Mouse (Mus musculus) liver, embryonic 13.5 days (tissue): ENCODE measurements around the gene Antxr1. TPM values are rescaled to one million over a fixed set of nuclear protein-coding genes. Genes with fewer than 3 reads are reported as not detected.

ENCODE experiments used
- ATAC-seq: fragments of 200-750 bp; cut with Nextera tagmentation; 2 replicates; pipeline ENCODE4 v1.8.0; 2017; ENCODE audit warnings: low read depth, mild to moderate bottlenecking, moderate number of reproducible peaks, moderate library complexity
- DNase-seq: peaks from one replicate; pipeline ENCODE4 v3.0.0; 2022
- H3K27ac ChIP-seq: fragments of 300-500 bp; sonication (generic); 2 replicates; pipeline ENCODE4 v1.5.1; 2015; ENCODE audit warnings: moderate library complexity, mild to moderate bottlenecking, inconsistent platforms
- H3K27me3 ChIP-seq: fragments of 300-500 bp; sonication (generic); 2 replicates; pipeline ENCODE4 v1.6.1; 2015; ENCODE audit warnings: mild to moderate bottlenecking, inconsistent platforms
- H3K36me3 ChIP-seq: fragments of 300-500 bp; sonication (generic); 2 replicates; pipeline ENCODE4 v1.6.1; 2015; ENCODE audit warnings: mild to moderate bottlenecking, inconsistent platforms
- H3K4me1 ChIP-seq: fragments of 300-500 bp; sonication (generic); replicated peaks from 2 replicates; pipeline ENCODE4 v1.6.1; 2015; ENCODE audit warnings: inconsistent platforms
- H3K4me2 ChIP-seq: fragments of 300-500 bp; sonication (generic); 2 replicates; pipeline ENCODE4 v1.6.1; 2015; ENCODE audit warnings: inconsistent platforms, mild to moderate bottlenecking, moderate library complexity
- H3K4me3 ChIP-seq: fragments of 300-500 bp; sonication (generic); replicated peaks from 2 replicates; pipeline ENCODE4 v1.5.1; 2015; ENCODE audit warnings: mild to moderate bottlenecking, inconsistent platforms
- H3K9ac ChIP-seq: fragments of 300-500 bp; sonication (generic); 2 replicates; pipeline ENCODE4 v1.6.1; 2015; ENCODE audit warnings: mild to moderate bottlenecking, inconsistent platforms
- H3K9me3 ChIP-seq: fragments of 300-500 bp; sonication (generic); replicated peaks from 2 replicates; pipeline ENCODE4 v1.6.1; 2016; ENCODE audit warnings: inconsistent platforms
- WGBS: fragments of 180-500 bp; shearing (Covaris S2); methylation state at CpG from one replicate; pipeline ENCODE4 v1.1.7; 2015; ENCODE audit not compliant: insufficient replicate concordance; 5-methylcytosine and 5-hydroxymethylcytosine counted together
- polyA plus RNA-seq: library from polyadenylated mRNA; unstranded; fragments of >200 nt; fragmentation: Nextera tagmentation; extraction: Ambion mirVana; gene quantifications from 2 replicates; pipeline ENCODE4 v1.2.1, GENCODE M21; 2015

Gene Antxr1
- polyA plus RNA-seq = 0.50 and 0.51 TPM in 2 replicates

DNA sequence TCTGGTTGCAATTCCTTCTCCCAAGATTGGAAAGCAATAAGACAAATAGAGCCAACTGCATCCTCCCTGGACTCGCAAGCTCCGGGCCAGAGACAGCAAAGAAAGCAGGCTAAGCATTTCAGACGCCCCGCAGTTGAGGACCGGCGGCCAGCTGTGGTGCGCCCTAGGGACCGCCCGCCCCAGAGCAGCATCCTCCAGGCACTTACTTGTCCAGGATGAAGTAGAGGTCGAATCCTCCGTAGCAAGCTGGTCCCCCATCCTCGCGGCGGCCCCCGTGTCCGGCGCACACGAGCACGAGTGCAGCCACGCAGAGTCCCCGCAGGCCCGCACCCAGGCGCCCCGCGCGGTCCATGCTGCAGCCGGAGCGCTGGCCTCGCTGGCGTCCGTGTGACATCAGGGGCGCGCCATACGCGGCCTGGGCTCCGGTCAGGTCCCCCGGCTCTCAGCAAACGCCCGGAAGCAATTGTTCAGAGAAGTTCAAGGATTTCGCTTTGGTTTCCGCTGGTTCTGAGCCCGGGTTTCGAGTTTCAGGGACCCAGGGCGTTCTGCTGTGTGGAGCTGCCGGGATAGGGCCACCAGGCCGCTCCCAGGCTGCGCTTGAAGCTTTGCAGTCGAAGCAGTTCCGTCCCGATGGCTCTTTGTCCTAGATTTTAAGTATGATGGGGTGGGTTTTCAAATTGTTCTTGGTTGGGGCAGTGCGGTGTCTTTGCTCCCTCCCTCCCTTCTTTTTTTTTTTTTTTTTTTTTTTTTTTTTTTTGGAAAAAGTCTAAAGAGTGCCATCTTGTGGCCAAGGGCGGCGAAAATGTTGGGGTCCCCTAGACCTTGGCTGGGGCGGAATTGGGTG, at the start of gene Antxr1:
Gene Antxr1, minus strand, starts transcription at position 731 of the 844 bp plus-strand sequence.
- WGBS = under 1% methylated on average over 54 of the region's 54 CpGs
- H3K27me3 ChIP-seq = peaks cover 45% of the 10 kb centered on the region
- peak within 1 kb of the TSS; percentile 65 for H3K4me2 ChIP-seq
- peak within 1 kb of the TSS; percentile 34; the same call in 1 of the 2 replicates for H3K27ac ChIP-seq
- DNase-seq (no peak), ATAC-seq (no peak)
- no peaks in the 10 kb centered on the region for H3K9me3 ChIP-seq
- peak within 1 kb of the TSS; percentile 54 for H3K4me3 ChIP-seq
- no peaks in the 10 kb centered on the region for H3K4me1 ChIP-seq
- H3K9ac ChIP-seq = peak within 1 kb of the TSS; percentile 50
- H3K36me3 ChIP-seq = no peaks in the 10 kb centered on the region

DNA sequence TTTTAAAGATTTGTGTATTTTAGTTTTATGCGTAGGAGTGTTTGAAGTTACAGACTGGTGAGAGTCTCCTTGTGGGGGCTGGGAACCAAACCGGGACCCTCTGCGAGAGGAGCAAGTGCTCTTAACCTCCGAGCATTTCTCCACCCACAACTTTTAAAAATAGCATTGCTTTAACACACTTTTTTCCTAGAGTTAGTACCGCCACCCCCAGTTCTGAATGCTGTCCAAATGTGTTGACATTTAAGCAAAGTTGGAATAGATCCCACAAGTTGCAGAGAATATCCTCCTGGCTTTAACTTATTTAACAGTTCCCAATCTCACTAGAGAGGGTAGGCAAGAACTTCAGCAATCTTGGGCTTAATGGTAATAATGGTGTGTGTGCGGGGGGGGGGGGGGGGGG, 49.1 kb upstream of the Antxr1 start:
- H3K4me3 ChIP-seq = no peak overlapping the region
- no peak for DNase-seq

DNA sequence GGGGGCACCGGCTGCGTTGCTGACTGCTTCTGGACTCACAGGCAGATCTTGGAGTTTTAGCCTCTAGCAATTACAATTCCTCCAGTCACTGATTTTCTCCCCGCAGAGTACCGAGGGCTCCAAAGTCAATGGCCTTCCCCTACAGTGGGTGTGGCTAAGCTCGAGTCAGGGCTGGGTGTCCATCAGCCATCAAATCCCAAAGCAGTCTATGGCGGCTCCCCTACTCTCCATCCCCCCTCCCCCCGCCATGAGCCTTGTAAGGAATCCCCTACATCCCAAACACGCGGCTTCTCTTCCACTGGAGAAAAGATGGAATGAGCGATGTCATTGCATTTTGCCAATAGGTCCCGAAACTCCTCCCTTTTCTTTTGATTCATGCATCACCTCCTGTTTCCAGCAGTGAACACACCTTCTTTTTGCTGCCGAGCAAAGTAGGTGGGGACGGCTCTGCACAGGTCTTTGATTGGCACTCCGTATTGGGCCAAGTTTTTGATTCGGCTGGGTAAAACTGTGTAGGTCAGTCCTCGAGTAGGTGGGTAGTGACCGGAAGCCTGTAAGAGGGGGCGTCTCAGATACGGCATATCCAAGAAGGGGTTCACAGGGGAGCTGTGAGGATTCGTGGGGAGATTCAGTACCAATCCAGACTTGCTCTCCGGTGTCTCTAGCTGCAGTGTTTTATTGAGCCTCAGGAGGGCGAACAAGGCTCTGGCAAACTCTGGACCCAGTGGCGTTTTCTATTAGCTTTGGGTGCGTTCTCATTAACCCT, 48.5 kb upstream of the Antxr1 start:
- no peaks in the 10 kb centered on the region for H3K36me3 ChIP-seq
- peaks cover 42% of the 10 kb centered on the region for H3K27me3 ChIP-seq
- peaks cover 17% of the 10 kb centered on the region for H3K4me1 ChIP-seq
- H3K9me3 ChIP-seq = no peaks in the 10 kb centered on the region
- no peak overlapping the region for H3K4me3 ChIP-seq
- 12% methylated on average over 24 of the region's 24 CpGs for WGBS
- no peak overlapping the region for H3K9ac ChIP-seq
- H3K27ac ChIP-seq = no peak overlapping the region
- H3K4me2 ChIP-seq = peak overlapping the region; percentile 34
- ATAC-seq (no peak), DNase-seq (no peak)

More for the DNA sequence above, 49.1 kb upstream of the Antxr1 start:
- Histone ChIP-seq H3K4me1 (peaks cover 24% of the 10 kb centered on the region), H3K4me2 (no peak overlapping the region), H3K27ac (no peak overlapping the region), H3K9ac (no peak overlapping the region), H3K27me3 (peaks cover 42% of the 10 kb centered on the region), H3K9me3 (no peaks in the 10 kb centered on the region), H3K36me3 (no peaks in the 10 kb centered on the region)
- ATAC-seq = no peak
- 42% methylated on average over 6 of the region's 6 CpGs for WGBS

DNA sequence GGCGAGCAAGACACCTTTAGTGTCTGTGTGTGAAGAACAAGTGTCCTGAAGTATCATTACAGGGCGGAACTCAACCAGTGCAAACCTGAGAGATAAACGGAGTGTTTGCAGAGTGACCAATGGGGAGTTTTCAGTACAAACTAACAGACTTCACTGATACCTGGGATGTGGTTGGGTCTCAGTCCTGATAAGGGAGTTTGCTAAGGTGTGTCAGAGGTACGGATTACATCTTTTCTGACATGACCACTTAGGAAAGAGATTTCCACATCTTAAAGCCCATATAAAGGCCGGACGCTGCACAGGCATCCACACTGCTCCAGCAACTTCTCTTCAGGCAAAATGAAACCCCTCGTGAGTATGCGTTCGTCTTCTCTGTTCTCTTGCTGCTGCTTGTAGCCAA, 37.4 kb upstream of the Antxr1 start, which contains the start of gene Gkn2:
Gene Gkn2, plus strand, starts transcription at position 301 of the 400 bp plus-strand sequence.
- Histone ChIP-seq H3K27ac (no peak within 1 kb of the TSS), H3K4me2 (no peak within 1 kb of the TSS), H3K4me3 (no peak within 1 kb of the TSS), H3K9me3 (no peaks in the 10 kb centered on the region), H3K4me1 (no peaks in the 10 kb centered on the region), H3K36me3 (no peaks in the 10 kb centered on the region), H3K9ac (no peak within 1 kb of the TSS), H3K27me3 (no peaks in the 10 kb centered on the region; the same call in 1 of the 2 replicates)
- WGBS = 65% methylated on average over 9 of the region's 9 CpGs
- DNase-seq (no peak), ATAC-seq (no peak)

DNA sequence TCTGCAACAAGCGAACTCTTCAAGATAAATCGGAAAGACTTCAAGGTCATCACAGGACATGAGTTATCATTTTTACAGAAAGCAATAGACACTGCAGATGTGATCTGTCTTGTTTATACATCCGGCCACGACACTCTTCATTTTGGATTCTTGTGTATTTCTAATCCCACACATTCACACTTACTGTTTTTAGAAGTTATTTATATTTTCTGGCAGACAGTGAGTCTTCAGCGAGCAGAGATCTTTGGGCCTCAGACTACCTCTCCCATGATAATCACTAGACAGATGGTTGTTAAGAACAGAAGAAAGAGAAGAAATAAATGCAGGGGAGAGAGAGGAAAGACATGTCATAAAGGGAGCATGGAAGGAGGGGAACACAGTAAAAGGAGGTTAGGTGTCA, 33.6 kb upstream of the Antxr1 start:
- Histone ChIP-seq H3K27me3 (peaks cover 3% of the 10 kb centered on the region), H3K36me3 (no peaks in the 10 kb centered on the region), H3K4me2 (no peak overlapping the region), H3K4me3 (no peak overlapping the region), H3K9ac (no peak overlapping the region), H3K9me3 (no peaks in the 10 kb centered on the region), H3K27ac (no peak overlapping the region), H3K4me1 (no peaks in the 10 kb centered on the region)
- DNase-seq (no peak), ATAC-seq (no peak)
- 60% methylated on average over 5 of the region's 5 CpGs for WGBS

DNA sequence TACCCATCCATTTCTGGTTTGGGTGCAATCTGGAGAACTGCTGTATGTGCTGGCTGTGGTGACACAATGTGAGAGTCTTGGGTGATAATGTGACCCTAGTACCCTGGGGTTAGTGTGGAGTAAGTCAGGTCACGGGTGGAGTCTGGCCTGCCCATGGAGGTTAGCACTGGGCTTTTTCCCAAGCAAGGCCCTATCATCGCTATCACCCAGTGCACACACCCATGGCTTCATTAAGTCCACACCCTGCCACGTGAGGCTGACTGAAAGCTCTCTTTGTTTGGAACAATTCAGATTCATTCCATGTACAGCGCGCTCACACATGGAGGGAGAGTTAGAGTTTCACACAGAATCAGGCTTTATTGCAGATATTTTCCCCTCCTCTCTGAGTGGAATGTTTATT, 18.8 kb upstream of the Antxr1 start:
- Histone ChIP-seq H3K4me3 (no peak overlapping the region), H3K27me3 (no peaks in the 10 kb centered on the region), H3K27ac (no peak overlapping the region), H3K36me3 (no peaks in the 10 kb centered on the region), H3K9ac (no peak overlapping the region), H3K9me3 (no peaks in the 10 kb centered on the region), H3K4me1 (no peaks in the 10 kb centered on the region), H3K4me2 (no peak overlapping the region)
- no peak for DNase-seq
- WGBS = 51% methylated on average over 5 of the region's 5 CpGs
- ATAC-seq = no peak

DNA sequence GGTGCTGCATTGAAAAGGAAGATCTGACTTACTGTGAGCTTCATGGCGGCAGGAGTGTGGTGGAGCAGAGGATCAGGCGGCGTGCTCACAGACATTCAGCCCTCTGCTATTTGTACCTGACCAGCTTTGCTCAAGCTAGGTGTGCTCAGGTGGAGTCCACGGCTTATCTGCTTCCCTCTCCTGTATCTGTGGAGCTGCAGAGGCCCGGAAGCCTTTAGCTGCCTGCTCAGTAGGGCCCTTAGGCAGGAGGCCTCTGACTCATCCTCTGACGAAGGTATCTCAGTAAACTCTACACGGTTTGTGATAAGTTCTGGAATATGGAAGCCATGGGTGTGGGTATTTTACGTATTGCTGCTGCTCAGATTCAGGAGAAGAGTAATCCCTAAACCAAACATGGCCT, 15.2 kb upstream of the Antxr1 start, which contains the start of gene Gkn1:
Gene Gkn1, minus strand, starts transcription at position 114 of the 400 bp plus-strand sequence.
- no peaks in the 10 kb centered on the region for H3K36me3 ChIP-seq
- ATAC-seq = no peak
- 73% methylated on average over 8 of the region's 8 CpGs for WGBS
- no peak within 1 kb of the TSS for H3K27ac ChIP-seq
- no peaks in the 10 kb centered on the region for H3K4me1 ChIP-seq
- no peaks in the 10 kb centered on the region for H3K9me3 ChIP-seq
- H3K4me2 ChIP-seq = no peak within 1 kb of the TSS
- H3K4me3 ChIP-seq = no peak within 1 kb of the TSS
- no peak within 1 kb of the TSS for H3K9ac ChIP-seq
- no peaks in the 10 kb centered on the region for H3K27me3 ChIP-seq
- DNase-seq = no peak

DNA sequence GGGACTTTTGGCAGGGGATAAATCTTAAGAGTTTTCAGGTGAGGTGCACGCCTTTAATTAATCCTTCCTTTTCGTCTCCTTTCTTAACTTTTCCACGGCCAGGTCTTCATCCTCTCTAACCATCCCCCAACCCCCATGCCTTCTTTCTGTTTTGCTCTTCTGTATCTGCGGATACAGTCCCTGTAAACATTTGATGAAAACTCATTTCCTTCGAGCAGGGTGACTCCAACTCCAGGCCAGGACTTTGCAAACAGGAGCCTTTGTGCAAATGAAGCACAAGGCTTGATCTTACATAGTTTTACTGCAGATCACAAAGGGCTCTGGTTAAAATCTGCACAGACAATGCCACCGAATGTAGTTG, 294 bp upstream of the Antxr1 start:
- Histone ChIP-seq H3K27ac (no peak overlapping the region), H3K4me3 (no peak overlapping the region), H3K4me2 (peak overlapping the region; percentile 65; the same call in 1 of the 2 replicates), H3K27me3 (peaks cover 45% of the 10 kb centered on the region), H3K36me3 (no peaks in the 10 kb centered on the region), H3K9ac (no peak overlapping the region), H3K9me3 (no peaks in the 10 kb centered on the region), H3K4me1 (no peaks in the 10 kb centered on the region)
- DNase-seq (no peak), ATAC-seq (no peak)
- WGBS = 24% methylated on average over 6 of the region's 6 CpGs

DNA sequence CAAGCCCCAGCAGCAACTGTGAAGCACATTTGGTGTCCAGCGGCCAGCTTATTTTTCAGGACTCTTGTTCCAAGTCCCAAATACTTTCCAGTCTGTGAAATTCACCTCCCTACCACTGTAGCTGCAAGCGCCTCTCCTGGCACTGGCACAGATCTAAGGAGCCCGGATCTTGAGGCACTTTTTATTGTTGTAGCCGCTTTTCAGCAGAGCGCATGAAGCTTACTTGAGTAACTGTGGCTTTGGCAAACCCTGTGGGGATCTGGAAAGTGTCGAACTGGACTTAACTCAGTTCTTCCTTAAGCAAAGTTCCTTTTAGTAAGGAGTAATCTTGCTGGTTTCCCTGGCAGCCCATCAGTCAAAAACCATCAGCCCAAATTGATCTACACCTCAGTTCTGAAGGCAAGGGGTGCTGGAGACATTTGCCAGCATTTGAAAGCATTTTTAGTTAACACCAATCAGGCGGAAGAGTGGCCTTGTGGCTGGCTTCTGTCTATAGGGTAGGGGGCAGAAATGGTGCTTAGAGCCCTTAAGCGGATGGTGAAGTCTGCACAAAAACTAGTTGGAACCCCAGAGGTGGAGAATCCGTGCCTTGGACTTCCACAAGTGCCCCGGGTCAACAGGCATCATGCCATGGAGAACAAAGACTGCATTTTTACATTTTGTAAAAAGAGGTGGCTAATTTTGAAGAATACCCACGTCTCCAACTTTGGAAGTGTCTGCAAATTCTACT, 1.1 kb downstream of the Antxr1 start:
- Histone ChIP-seq H3K27ac (no peak overlapping the region), H3K9ac (no peak overlapping the region), H3K4me2 (peak overlapping the region; percentile 65; the same call in 1 of the 2 replicates), H3K27me3 (peaks cover 45% of the 10 kb centered on the region), H3K36me3 (no peaks in the 10 kb centered on the region), H3K9me3 (no peaks in the 10 kb centered on the region), H3K4me3 (peak overlapping the region; percentile 54), H3K4me1 (no peaks in the 10 kb centered on the region)
- ATAC-seq (no peak), DNase-seq (no peak)
- WGBS = 24% methylated on average over 11 of the region's 11 CpGs

DNA sequence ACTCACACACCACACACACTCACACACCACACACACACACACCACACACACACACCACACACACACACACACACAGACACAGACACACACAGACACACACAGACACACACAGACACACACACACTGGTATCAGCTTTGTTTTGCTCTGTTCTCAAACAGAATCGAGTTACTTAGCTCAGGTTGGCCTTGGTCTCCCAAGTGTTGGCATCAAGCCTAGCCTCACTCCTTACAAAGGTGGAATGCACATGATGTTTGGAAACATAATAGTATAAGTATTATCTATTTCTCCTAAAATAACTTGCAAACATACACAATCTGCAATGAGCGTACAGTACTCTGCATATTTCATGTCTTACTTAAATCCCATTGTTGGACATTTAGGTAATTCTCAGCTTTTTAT, 3.2 kb downstream of the Antxr1 start:
- no peaks in the 10 kb centered on the region for H3K36me3 ChIP-seq
- H3K9ac ChIP-seq = no peak overlapping the region
- ATAC-seq = no peak
- no peak overlapping the region for H3K4me2 ChIP-seq
- no peak overlapping the region for H3K4me3 ChIP-seq
- no peaks in the 10 kb centered on the region for H3K9me3 ChIP-seq
- H3K27ac ChIP-seq = no peak overlapping the region
- no peak for DNase-seq
- WGBS = 65% methylated on average over 2 of the region's 2 CpGs
- H3K4me1 ChIP-seq = no peaks in the 10 kb centered on the region
- peaks cover 42% of the 10 kb centered on the region for H3K27me3 ChIP-seq
